Mouse (Mus musculus) T-cell, adult 66 days (primary cell): ENCODE measurements around the gene Hrasls. TPM values are rescaled to one million over a fixed set of nuclear protein-coding genes. Genes with fewer than 3 reads are reported as not detected.

Experiments
- total RNA-seq, 2 experiments: library from RNA; stranded (reverse); gene quantifications; 3 replicates in 1 of 2; 4 replicates in 1 of 2; pipeline ENCODE4 v1.2.4; 2023

The Hrasls gene
- not detected for total RNA-seq

DNA sequence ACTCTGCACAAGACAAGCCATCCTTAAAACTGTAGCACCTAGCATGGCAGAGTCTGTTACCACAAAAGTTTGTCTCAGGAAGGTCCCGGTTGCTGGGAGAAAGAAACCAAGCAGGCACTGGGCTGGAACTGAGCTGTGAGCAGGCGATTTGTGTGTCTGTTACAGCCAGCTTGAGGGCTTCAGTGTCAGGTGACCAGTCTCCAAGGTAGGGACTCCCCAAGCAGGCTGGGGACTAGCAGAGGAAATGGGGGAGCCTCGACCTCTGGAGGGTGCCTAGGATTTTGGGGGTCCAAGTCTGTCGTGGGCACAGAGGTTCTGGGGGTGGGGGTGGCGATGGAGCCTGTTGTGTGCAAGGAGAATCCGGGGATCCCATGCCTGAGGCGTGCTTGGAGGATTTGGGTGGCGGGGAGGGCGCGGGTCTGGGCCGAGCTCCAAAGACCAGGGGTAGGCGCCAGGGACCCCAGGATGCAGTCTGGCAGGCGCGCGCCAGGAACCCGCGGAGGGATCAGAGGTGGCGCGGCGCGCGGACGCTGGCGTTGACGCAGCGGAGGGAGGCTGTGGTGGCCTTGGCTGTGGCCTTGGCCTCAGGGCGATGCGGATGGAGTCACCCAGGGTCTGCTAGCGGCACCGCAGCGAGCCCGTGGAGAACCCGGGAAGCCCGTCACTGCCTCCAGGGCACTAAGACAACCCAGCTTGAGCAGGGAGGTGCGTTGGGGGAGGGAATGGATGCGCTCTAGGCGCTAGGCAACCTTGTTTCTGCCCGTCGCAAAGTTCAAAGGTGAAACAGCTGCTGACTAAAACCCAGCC lies at the start of gene Hrasls:
Gene Hrasls (plus strand): TSS at position 91 of the 807 bp plus-strand sequence.

Other genes starting within 250 kb of the Hrasls start
- gene Atp13a5, start 169.0 kb downstream of the Hrasls start, total RNA-seq, result not detected